Comparison of ENCODE assay signal across 30 mouse cellular contexts in the genomic region with DNA sequence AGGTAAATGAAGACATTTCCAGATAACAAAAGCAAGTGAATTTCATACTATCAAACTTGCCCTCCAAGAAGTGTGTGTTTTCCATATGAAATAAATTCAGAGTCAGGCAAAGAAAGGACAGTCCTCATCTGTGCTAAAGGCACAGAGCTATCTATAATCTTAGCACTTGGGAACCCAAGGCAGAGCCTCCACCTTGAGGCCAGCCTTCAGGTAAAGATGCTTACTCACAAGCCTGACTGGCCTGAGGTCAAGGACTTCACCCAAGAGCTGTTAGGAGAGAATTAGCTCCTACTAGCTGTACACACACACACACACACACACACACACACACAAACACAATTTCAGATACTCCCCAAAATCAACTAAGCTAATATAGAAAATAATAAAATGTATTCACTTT. TPM values are rescaled to one million over a fixed set of nuclear protein-coding genes. Genes with fewer than 3 reads are reported as not detected.
A peak's percentile ranks its signal among the peaks of the same experiment; 100 is the strongest.
DNase-seq lines count a peak whose midpoint lies in the region; ATAC-seq and TF ChIP-seq lines count a peak whose summit lies in the region.
"Had no signal": no experiment of that assay in that cellular context is flagged by ENCODE, and none has a peak within 500 bp of the region (broad histone marks: within the 10 kb centered on the region; RNA-seq: fewer than 3 reads in every experiment).

No protein-coding gene starts in this region.

- no peaks in the 10 kb centered on the region for H3K9me3 ChIP-seq in heart, embryonic 10.5 days
- H3K9me3 ChIP-seq: embryonic facial prominence, embryonic 10.5 days; embryonic facial prominence, embryonic 12.5 days; forebrain, embryonic 10.5 days; forebrain, embryonic 12.5 days; G1E had no signal

- peak; percentile 54 for DNase-seq in heart, adult 11 months
- DNase-seq in heart, embryonic 10.5 days (ENCODE audit: low spot score), result no peak
- peak; percentile 24 for DNase-seq in liver, adult 2 months (ENCODE audit: extremely low read depth, low read depth, low spot score)
- no peak for DNase-seq in liver
- DNase-seq: adrenal gland, adult 8-10 months; adrenal gland, postnatal 14 days; adrenal gland, postnatal 36 days; B cell, adult 2 months; cerebellum, adult 11-12 months; cerebellum, adult 2 months; cerebellum, adult 9-10 months; cerebellum, postnatal 10 days; cerebellum, postnatal 25 days had no signal

- peak; percentile 70; the same call in 1 of the 2 replicates for ATAC-seq in erythroblast, adult 5-6 weeks (replicated peaks; ENCODE audit: low FRiP score, poor library complexity, severe bottlenecking)
- ATAC-seq in megakaryocyte-erythroid progenitor cell, adult 5-6 weeks (replicated peaks; ENCODE audit: low FRiP score, low TSS enrichment, poor library complexity, severe bottlenecking), result 0 out of 2 replicates have a peak, but pooled peaks have one; percentile 48
- ATAC-seq in inflammation-experienced regulatory T-cells, adult 6 months, result no peak
- ATAC-seq: activated CD4-positive, CD25-positive, alpha-beta regulatory T cell, adult 4 months; CD4-positive, CD25-positive, alpha-beta regulatory T cell, adult 4 months; forebrain, embryonic 14.5 days; Patski had no signal

- TF ChIP-seq CTCF in liver, adult 2 months (IDR thresholded peaks at IDR 0.05; ENCODE audit: low read depth, low read length), result no peak

- H3K4me3 ChIP-seq in heart, embryonic 10.5 days, result no peak overlapping the region
- no peak overlapping the region for H3K4me3 ChIP-seq in liver, adult 2 months (ENCODE audit: insufficient read depth, low read depth, low read length)
- H3K4me3 ChIP-seq: embryonic facial prominence, embryonic 10.5 days; embryonic facial prominence, embryonic 12.5 days; erythroblast, embryonic 14.5 days; forebrain, embryonic 10.5 days; forebrain, embryonic 12.5 days had no signal

- no peak for TF ChIP-seq POLR2A in liver, adult 2 months (IDR thresholded peaks at IDR 0.05; ENCODE audit: extremely low read depth, insufficient read depth, low read length)

- H3K27me3 ChIP-seq in heart, embryonic 10.5 days (ENCODE audit: insufficient read depth, poor library complexity, severe bottlenecking), result no peaks in the 10 kb centered on the region
- H3K27me3 ChIP-seq in liver, adult 2 months (ENCODE audit: control insufficient read depth, insufficient read depth, low read length), result no peaks in the 10 kb centered on the region
- H3K27me3 ChIP-seq: CH12.LX; embryonic facial prominence, embryonic 12.5 days; forebrain, embryonic 12.5 days; Patski had no signal

- H3K79me2 ChIP-seq in liver, adult 2 months (ENCODE audit: control insufficient read depth, insufficient read depth, low read length), result peaks cover 32% of the 10 kb centered on the region; the same call in 1 of the 2 replicates

- no peak overlapping the region for H3K9ac ChIP-seq in liver, adult 2 months (ENCODE audit: low read depth, low read length)
- H3K9ac ChIP-seq: embryonic facial prominence, embryonic 12.5 days; forebrain, embryonic 12.5 days had no signal

- no peaks in the 10 kb centered on the region for H3K4me1 ChIP-seq in heart, embryonic 10.5 days
- peaks cover 10% of the 10 kb centered on the region for H3K4me1 ChIP-seq in liver, adult 2 months (ENCODE audit: control insufficient read depth, insufficient read depth, low read length)
- H3K4me1 ChIP-seq: embryonic facial prominence, embryonic 10.5 days; embryonic facial prominence, embryonic 12.5 days; forebrain, embryonic 10.5 days; forebrain, embryonic 12.5 days had no signal

- H3K27ac ChIP-seq in heart, embryonic 10.5 days, result no peak overlapping the region
- H3K27ac ChIP-seq in liver, adult 2 months (replicated peaks; ENCODE audit: insufficient read depth, low read depth, low read length), result no peak overlapping the region
- H3K27ac ChIP-seq: embryonic facial prominence, embryonic 10.5 days; embryonic facial prominence, embryonic 12.5 days; forebrain, embryonic 10.5 days; forebrain, embryonic 12.5 days had no signal

- H3K36me3 ChIP-seq in heart, embryonic 10.5 days, result no peaks in the 10 kb centered on the region
- H3K36me3 ChIP-seq in liver, adult 2 months (ENCODE audit: control insufficient read depth, insufficient read depth, low read length), result 0 out of 2 replicates have a peak, but pooled peaks cover 1% of the 10 kb centered on the region
- H3K36me3 ChIP-seq: embryonic facial prominence, embryonic 12.5 days; forebrain, embryonic 12.5 days had no signal

RNA-seq across cellular contexts. Expression of a gene that starts 10.3 kb away (rescaled TPM):
- polyA plus RNA-seq in heart, embryonic 10.5 days (2016; fragmentation: Nextera tagmentation; extraction: Ambion mirVana), result 76.2 and 80.7 TPM in 2 replicates
- 46.7 and 49.6 TPM in 2 replicates for total RNA-seq in liver, adult 2 months (2014; rRNA removed)
- polyA plus RNA-seq in liver, adult 2 months (2012; rRNA removed), result 26.1 and 27.1 TPM in 2 replicates
- total RNA-seq in erythroblast, adult 5-6 weeks (2015; ENCODE audit: low replicate concordance), result 14.4 and 19.0 TPM in 2 replicates
- total RNA-seq in erythroblast, adult 5-6 weeks (2017; ENCODE audit: low replicate concordance), result 26.2 and 28.3 TPM in 2 replicates
- 53.9 and 74.0 TPM in 2 replicates for total RNA-seq in megakaryocyte-erythroid progenitor cell, adult 5-6 weeks (2014; fragmentation: Nextera tagmentation)
- total RNA-seq in megakaryocyte-erythroid progenitor cell, adult 5-6 weeks (2017), result 131 and 154 TPM in 2 replicates
- polyA plus RNA-seq in inflammation-experienced regulatory T-cells, adult 6 months (2017; shearing (Covaris generic)), result 10 to 100 TPM; 29.9 to 41.3 (median 34.4) TPM

RNA-seq across cellular contexts. Expression of a gene that starts 21.6 kb away (rescaled TPM):
- 13.9 and 21.5 TPM in 2 replicates for polyA plus RNA-seq in heart, embryonic 10.5 days (2016; fragmentation: Nextera tagmentation; extraction: Ambion mirVana)
- 2.5 and 3.6 TPM in 2 replicates for total RNA-seq in liver, adult 2 months (2014; rRNA removed)
- polyA plus RNA-seq in liver, adult 2 months (2012; rRNA removed), result 0.24 and 0.33 TPM in 2 replicates
- 0.38 and 3.3 TPM in 2 replicates for total RNA-seq in erythroblast, adult 5-6 weeks (2015; ENCODE audit: low replicate concordance)
- 2.5 and 2.8 TPM in 2 replicates for total RNA-seq in erythroblast, adult 5-6 weeks (2017; ENCODE audit: low replicate concordance)
- total RNA-seq in megakaryocyte-erythroid progenitor cell, adult 5-6 weeks (2014; fragmentation: Nextera tagmentation), result 6.9 and 8.2 TPM in 2 replicates
- total RNA-seq in megakaryocyte-erythroid progenitor cell, adult 5-6 weeks (2017), result 18.3 and 20.9 TPM in 2 replicates
- 1 to 10 TPM; 4.9 to 7.8 (median 5.1) TPM for polyA plus RNA-seq in inflammation-experienced regulatory T-cells, adult 6 months (2017; shearing (Covaris generic))
- polyA plus RNA-seq: erythroblast, embryonic 14.5 days had no signal

RNA-seq across cellular contexts. Expression of a gene that starts 36.1 kb away (rescaled TPM):
- polyA plus RNA-seq in heart, embryonic 10.5 days (2016; fragmentation: Nextera tagmentation; extraction: Ambion mirVana), result 13.4 and 21.3 TPM in 2 replicates
- total RNA-seq in liver, adult 2 months (2014; rRNA removed), result 5.3 and 5.8 TPM in 2 replicates
- 1.4 and 1.8 TPM in 2 replicates for polyA plus RNA-seq in liver, adult 2 months (2012; rRNA removed)
- total RNA-seq in erythroblast, adult 5-6 weeks (2015; ENCODE audit: low replicate concordance), result 5.8 and 6.3 TPM in 2 replicates
- 6.4 and 8.9 TPM in 2 replicates for total RNA-seq in erythroblast, adult 5-6 weeks (2017; ENCODE audit: low replicate concordance)
- total RNA-seq in megakaryocyte-erythroid progenitor cell, adult 5-6 weeks (2014; fragmentation: Nextera tagmentation), result 15.3 and 23.8 TPM in 2 replicates
- 29.9 and 34.4 TPM in 2 replicates for total RNA-seq in megakaryocyte-erythroid progenitor cell, adult 5-6 weeks (2017)
- polyA plus RNA-seq in inflammation-experienced regulatory T-cells, adult 6 months (2017; shearing (Covaris generic)), result 1 to 10 TPM; 4.8 to 7.4 (median 5.8) TPM

RNA-seq across cellular contexts. Expression of a gene that starts 36.4 kb away (rescaled TPM):
- polyA plus RNA-seq in heart, embryonic 10.5 days (2016; fragmentation: Nextera tagmentation; extraction: Ambion mirVana), result not detected in 2 replicates
- not detected in 2 replicates for total RNA-seq in liver, adult 2 months (2014; rRNA removed)
- polyA plus RNA-seq in liver, adult 2 months (2012; rRNA removed), result not detected in 2 replicates
- total RNA-seq in erythroblast, adult 5-6 weeks (2015; ENCODE audit: low replicate concordance), result not detected in 2 replicates
- total RNA-seq in erythroblast, adult 5-6 weeks (2017; ENCODE audit: low replicate concordance), result not detected in 2 replicates
- total RNA-seq in megakaryocyte-erythroid progenitor cell, adult 5-6 weeks (2014; fragmentation: Nextera tagmentation), result not detected in 2 replicates
- not detected in 2 replicates for total RNA-seq in megakaryocyte-erythroid progenitor cell, adult 5-6 weeks (2017)
- polyA plus RNA-seq in inflammation-experienced regulatory T-cells, adult 6 months (2017; shearing (Covaris generic)), result not detected
- total RNA-seq: adrenal gland, adult 18-20 months; adrenal gland, postnatal 14 days; adrenal gland, postnatal 36 days; G1E had no signal
- polyA plus RNA-seq: activated CD4-positive, CD25-positive, alpha-beta regulatory T cell, adult 4 months; CD4-positive, CD25-positive, alpha-beta regulatory T cell, adult 4 months; cerebellum, adult 2 months; cortical plate, adult 2 months; embryonic facial prominence, embryonic 10.5 days; embryonic facial prominence, embryonic 12.5 days; embryonic facial prominence, embryonic 14.5 days; erythroblast, embryonic 14.5 days; forebrain, embryonic 10.5 days; G1E had no signal

RNA-seq across cellular contexts. Expression of a gene that starts 57.2 kb away (rescaled TPM):
- 0.36 and 0.65 TPM in 2 replicates for polyA plus RNA-seq in heart, embryonic 10.5 days (2016; fragmentation: Nextera tagmentation; extraction: Ambion mirVana)
- 0.09 TPM in 1 of 2 replicates, not detected in the other for total RNA-seq in liver, adult 2 months (2014; rRNA removed)
- 0.07 TPM in 1 of 2 replicates, not detected in the other for polyA plus RNA-seq in liver, adult 2 months (2012; rRNA removed)
- total RNA-seq in erythroblast, adult 5-6 weeks (2015; ENCODE audit: low replicate concordance), result not detected in 2 replicates
- total RNA-seq in erythroblast, adult 5-6 weeks (2017; ENCODE audit: low replicate concordance), result not detected in 2 replicates
- total RNA-seq in megakaryocyte-erythroid progenitor cell, adult 5-6 weeks (2014; fragmentation: Nextera tagmentation), result not detected in 2 replicates
- not detected in 2 replicates for total RNA-seq in megakaryocyte-erythroid progenitor cell, adult 5-6 weeks (2017)
- under 1 TPM in 2 of 3 experiments, not detected in 1; 0.12 to 0.13 TPM for polyA plus RNA-seq in inflammation-experienced regulatory T-cells, adult 6 months (2017; shearing (Covaris generic))
- total RNA-seq: adrenal gland, adult 8-10 months; adrenal gland, postnatal 14 days; adrenal gland, postnatal 36 days; CH12.LX; G1E had no signal
- polyA plus RNA-seq: CD4-positive, CD25-positive, alpha-beta regulatory T cell, adult 4 months; cerebellum, adult 2 months; cortical plate, adult 2 months; erythroblast, embryonic 14.5 days; G1E had no signal

Comparison
In these comparisons a context has a peak if more than half of its experiments do, and no peak if none do; other contexts are left out.
1. DNase-seq: peak in heart, adult 11 months (single experiment) and liver, adult 2 months (single experiment); none in heart, embryonic 10.5 days (single experiment) and liver (single experiment).